Mouse (Mus musculus): Measurements from ENCODE around the gene Ift52. TPM values are rescaled to one million over a fixed set of nuclear protein-coding genes. Genes with fewer than 3 reads are reported as not detected.

The Ift52 gene
- polyA plus RNA-seq, 1 experiment from 2014 or later, result 32.7 TPM

DNA sequence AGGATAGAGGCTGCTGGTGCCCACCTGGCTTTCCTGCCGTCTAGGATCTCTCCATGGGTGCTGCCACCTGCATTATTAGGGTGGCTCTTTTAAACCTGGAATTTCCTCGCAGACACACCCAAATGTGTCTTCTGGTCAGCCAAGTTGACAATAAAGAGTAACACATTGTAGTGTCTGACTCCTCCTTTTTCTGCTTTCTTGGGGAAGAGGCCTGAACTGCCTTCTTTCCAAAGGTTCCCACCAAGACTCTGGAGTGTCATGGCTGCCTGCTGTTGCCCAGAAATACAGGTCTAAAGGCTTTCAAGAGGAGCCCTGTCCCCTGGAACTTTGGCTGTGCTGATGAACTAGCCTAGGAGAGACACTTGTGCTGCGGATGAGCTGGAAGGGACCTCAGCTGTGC is 67.4 kb downstream of the Ift52 start:
- Histone ChIP-seq H3K9ac (replicated peaks) (no peak overlapping the region), H3K9me3 (replicated peaks) (no peaks in the 10 kb centered on the region), H3K36me3 (no peaks in the 10 kb centered on the region), H3K27me3 (replicated peaks) (no peaks in the 10 kb centered on the region), H3K27ac (replicated peaks) (no peak overlapping the region), H3K4me1 (no peaks in the 10 kb centered on the region), H3K4me2 (no peak overlapping the region), H3K4me3 (replicated peaks) (no peak overlapping the region)
- ATAC-seq (ENCODE audit: low FRiP score), result no peak
- WGBS, result 91% methylated on average over 3 of the region's 3 CpGs

DNA sequence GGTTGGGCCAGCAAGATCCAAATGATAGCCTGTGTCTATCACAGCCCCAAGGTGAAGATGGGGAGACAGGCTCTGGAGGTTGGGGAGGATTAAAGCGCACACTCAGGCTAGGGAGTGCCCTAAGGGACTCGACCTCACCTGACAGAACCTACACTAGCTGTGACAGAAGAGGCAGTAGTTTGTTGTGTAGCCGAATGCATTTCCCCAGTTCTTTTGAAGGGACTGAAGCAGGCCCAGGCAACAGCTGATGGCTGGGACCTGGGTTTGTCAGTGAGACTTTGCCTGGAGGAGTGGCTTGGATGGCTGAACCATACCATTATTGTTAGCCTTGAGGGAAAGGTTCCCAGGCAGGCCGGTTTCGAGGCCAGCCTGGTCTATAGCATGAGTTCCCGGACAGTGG is 67.9 kb downstream of the Ift52 start:
- ATAC-seq (ENCODE audit: low FRiP score), result no peak
- 90% methylated on average over 6 of the region's 6 CpGs for WGBS
- Histone ChIP-seq H3K4me1 (no peaks in the 10 kb centered on the region), H3K27ac (replicated peaks) (no peak overlapping the region), H3K9me3 (replicated peaks) (no peaks in the 10 kb centered on the region), H3K9ac (replicated peaks) (no peak overlapping the region), H3K27me3 (replicated peaks) (no peaks in the 10 kb centered on the region), H3K36me3 (no peaks in the 10 kb centered on the region), H3K4me2 (no peak overlapping the region), H3K4me3 (replicated peaks) (no peak overlapping the region)

- Histone ChIP-seq H3K9me3 (replicated peaks) (no peaks in the 10 kb centered on the region), H3K4me1 (no peaks in the 10 kb centered on the region), H3K27ac (replicated peaks) (no peak overlapping the region), H3K9ac (replicated peaks) (no peak overlapping the region), H3K27me3 (replicated peaks) (no peaks in the 10 kb centered on the region), H3K4me2 (no peak overlapping the region), H3K36me3 (no peaks in the 10 kb centered on the region), H3K4me3 (replicated peaks) (no peak overlapping the region)
- no peak for ATAC-seq (ENCODE audit: low FRiP score)
- WGBS, result 80% methylated on average over 8 of the region's 8 CpGs
Measured at GRCm38 (mm10) chr2:163086561-163086960, 69.4 kb downstream of the Ift52 start.

DNA sequence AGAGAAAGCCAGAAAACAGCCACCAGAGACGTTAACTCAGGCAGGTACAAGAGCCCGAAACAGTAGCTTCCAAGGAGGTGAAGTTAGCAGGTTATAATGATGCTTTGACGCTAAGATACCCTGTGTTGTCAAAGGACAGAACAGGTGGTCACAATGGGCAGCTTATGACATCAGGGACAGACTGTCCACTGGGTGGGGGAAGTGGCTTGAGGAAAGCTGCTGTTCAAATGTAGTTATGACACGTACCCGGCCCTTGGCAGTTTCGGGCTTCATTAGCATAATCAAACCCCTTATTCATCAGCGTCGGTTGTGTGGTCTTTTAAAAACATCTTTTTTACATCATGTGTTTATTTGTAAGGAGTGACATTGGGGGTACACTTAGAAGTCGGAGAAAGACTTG is 70.6 kb downstream of the Ift52 start, which contains the start of gene Gtsf1l:
Gene Gtsf1l, minus strand, starts transcription at position 128 of the 400 bp plus-strand sequence.
- 89% methylated on average over 9 of the region's 9 CpGs for WGBS

DNA sequence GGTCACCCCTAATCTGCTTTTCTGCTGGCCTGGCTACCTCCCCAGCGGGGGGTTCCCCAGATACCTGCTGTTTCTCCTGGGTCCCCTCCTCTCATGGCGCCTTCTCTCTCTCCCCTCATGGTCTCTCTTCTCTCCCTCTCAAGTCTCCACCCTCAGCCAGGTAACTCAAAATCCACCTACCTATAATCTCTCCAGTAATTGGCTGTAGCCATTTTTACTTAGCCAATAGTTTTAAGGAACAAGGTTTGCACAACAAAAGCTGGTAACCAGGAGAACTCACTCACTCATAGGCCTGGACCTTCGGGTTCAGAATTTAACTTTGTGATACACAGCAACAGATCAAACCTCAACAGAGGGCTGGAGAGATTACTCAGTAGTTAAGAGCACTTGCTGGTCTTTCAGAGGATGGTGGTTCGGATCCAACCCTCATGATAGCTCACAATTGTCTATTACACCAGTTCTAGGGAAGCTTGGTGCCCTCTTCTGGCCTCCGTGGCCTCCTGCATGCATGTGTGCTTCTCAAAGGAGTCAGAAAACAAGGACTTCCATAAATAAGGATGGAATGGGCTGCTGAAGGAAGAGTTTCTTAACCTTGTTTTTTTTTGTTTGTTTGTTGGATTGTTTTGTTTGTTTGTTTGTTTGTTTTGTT is 72.4 kb downstream of the Ift52 start:
- Histone ChIP-seq H3K4me1 (no peaks in the 10 kb centered on the region), H3K9me3 (replicated peaks) (no peaks in the 10 kb centered on the region), H3K27me3 (replicated peaks) (no peaks in the 10 kb centered on the region), H3K9ac (replicated peaks) (no peak overlapping the region), H3K4me3 (replicated peaks) (no peak overlapping the region), H3K27ac (replicated peaks) (no peak overlapping the region), H3K36me3 (no peaks in the 10 kb centered on the region), H3K4me2 (no peak overlapping the region)
- no peak for ATAC-seq (ENCODE audit: low FRiP score)
- WGBS, result 76% methylated on average over 5 of the region's 5 CpGs

More for the DNA sequence above, 70.6 kb downstream of the Ift52 start, which contains the start of gene Gtsf1l:
- no peak for ATAC-seq (ENCODE audit: low FRiP score)
- no peaks in the 10 kb centered on the region for H3K27me3 ChIP-seq (replicated peaks)
- H3K9ac ChIP-seq (replicated peaks), result no peak within 1 kb of the TSS
- no peak within 1 kb of the TSS for H3K27ac ChIP-seq (replicated peaks)
- H3K36me3 ChIP-seq, result no peaks in the 10 kb centered on the region
- no peaks in the 10 kb centered on the region for H3K4me1 ChIP-seq
- no peak within 1 kb of the TSS for H3K4me3 ChIP-seq (replicated peaks)
- H3K9me3 ChIP-seq (replicated peaks), result no peaks in the 10 kb centered on the region
- no peak within 1 kb of the TSS for H3K4me2 ChIP-seq

- no peak overlapping the region for H3K27ac ChIP-seq (replicated peaks)
- H3K4me3 ChIP-seq (replicated peaks), result no peak overlapping the region
- peaks cover 12% of the 10 kb centered on the region; the same call in 1 of the 2 replicates for H3K27me3 ChIP-seq (replicated peaks)
- ATAC-seq (ENCODE audit: low FRiP score), result no peak
- no peaks in the 10 kb centered on the region for H3K9me3 ChIP-seq (replicated peaks)
- 92% methylated on average over 10 of the region's 10 CpGs for WGBS
- no peak overlapping the region for H3K9ac ChIP-seq (replicated peaks)
- no peaks in the 10 kb centered on the region for H3K36me3 ChIP-seq
- peaks cover 8% of the 10 kb centered on the region; the same call in 1 of the 2 replicates for H3K4me1 ChIP-seq
- H3K4me2 ChIP-seq, result no peak overlapping the region
Measured at GRCm38 (mm10) chr2:163094909-163095308, 77.8 kb downstream of the Ift52 start.

Small RNA genes lying within 50 kb of the gene (microRNA-seq; reads per million reads assigned to microRNA genes)
- gene Gm22174 (not detected), gene Mir7003 (not detected)

Other genes with a start within 250 kb of the Ift52 start
- 125 and 133 TPM in 2 replicates for gene Srsf6, start 85.8 kb upstream of the Ift52 start, polyA plus RNA-seq (2015; fragmentation: Nextera tagmentation; extraction: Ambion mirVana)
- gene L3mbtl1, start 73.9 kb upstream of the Ift52 start, polyA plus RNA-seq (2015; fragmentation: Nextera tagmentation; extraction: Ambion mirVana), result 3.6 and 6.0 TPM in 2 replicates
- gene Sgk2, start 30.0 kb upstream of the Ift52 start, polyA plus RNA-seq (2015; fragmentation: Nextera tagmentation; extraction: Ambion mirVana), result 0.13 and 0.15 TPM in 2 replicates
- 2.8 and 9.3 TPM in 2 replicates for gene Mybl2, start 37.3 kb downstream of the Ift52 start, polyA plus RNA-seq (2015; fragmentation: Nextera tagmentation; extraction: Ambion mirVana)
- not detected in 2 replicates for gene Gtsf1l, start 70.5 kb downstream of the Ift52 start, polyA plus RNA-seq (2015; fragmentation: Nextera tagmentation; extraction: Ambion mirVana)
- gene Tox2, start 185.8 kb downstream of the Ift52 start, polyA plus RNA-seq (2015; fragmentation: Nextera tagmentation; extraction: Ambion mirVana), result 20.8 and 23.4 TPM in 2 replicates

All from neural tube, embryonic 15.5 days (tissue).